Mouse (Mus musculus) G1E-ER4 (cell line): Measurements from ENCODE around the gene Reps2. TPM values are rescaled to one million over a fixed set of nuclear protein-coding genes. Genes with fewer than 3 reads are reported as not detected.

Experiments used
- GATA1 ChIP-seq: IDR thresholded peaks from one replicate; pipeline ENCODE4 v1.8.0; 2012; ENCODE audit warnings: low read length, inconsistent platforms
- polyA plus RNA-seq: library from polyadenylated mRNA; stranded (reverse); fragments of >175 nt; gene quantifications from 2 replicates; pipeline ENCODE4 v1.2.3, GENCODE M21; 2012

Gene Reps2
- polyA plus RNA-seq = 0.37 and 0.38 TPM in 2 replicates

- TF ChIP-seq GATA1 = no peak
Observed at GRCm38 (mm10) chrX:162643091-162643788, at the start of gene Reps2. Gene Reps2, minus strand, starts transcription at chrX:162643649.

GRCm38 (mm10) chrX:162691272-162691671, 47.8 kb upstream of the Reps2 start:
- no peak for TF ChIP-seq GATA1

DNA sequence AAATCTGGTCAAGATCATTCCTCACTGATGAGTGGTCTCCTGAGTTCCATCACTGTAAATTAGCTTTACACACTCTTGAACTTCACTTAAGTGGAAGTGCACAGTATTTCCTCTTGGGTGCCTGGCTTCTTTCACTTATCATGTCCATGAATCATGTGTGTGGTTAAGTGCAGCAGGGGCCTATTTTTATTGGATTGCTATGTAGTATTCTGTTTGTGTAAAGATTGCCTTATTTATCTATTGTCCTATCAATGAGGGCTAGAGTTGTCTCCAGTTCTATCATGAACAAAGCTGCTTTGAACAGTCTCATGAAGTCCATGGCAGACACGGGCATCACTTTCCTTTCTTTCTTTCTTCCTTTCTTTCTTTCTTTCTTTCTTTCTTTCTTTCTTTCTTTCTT, 41.9 kb upstream of the Reps2 start:
- peak; percentile 12 for TF ChIP-seq GATA1

GRCm38 (mm10) chrX:162679506-162679905, 36.1 kb upstream of the Reps2 start:
- TF ChIP-seq GATA1 = no peak

GRCm38 (mm10) chrX:162678820-162679219, 35.4 kb upstream of the Reps2 start:
- TF ChIP-seq GATA1 = peak; percentile 52

- no peak for TF ChIP-seq GATA1
Observed at GRCm38 (mm10) chrX:162666166-162666565, 22.7 kb upstream of the Reps2 start.

DNA sequence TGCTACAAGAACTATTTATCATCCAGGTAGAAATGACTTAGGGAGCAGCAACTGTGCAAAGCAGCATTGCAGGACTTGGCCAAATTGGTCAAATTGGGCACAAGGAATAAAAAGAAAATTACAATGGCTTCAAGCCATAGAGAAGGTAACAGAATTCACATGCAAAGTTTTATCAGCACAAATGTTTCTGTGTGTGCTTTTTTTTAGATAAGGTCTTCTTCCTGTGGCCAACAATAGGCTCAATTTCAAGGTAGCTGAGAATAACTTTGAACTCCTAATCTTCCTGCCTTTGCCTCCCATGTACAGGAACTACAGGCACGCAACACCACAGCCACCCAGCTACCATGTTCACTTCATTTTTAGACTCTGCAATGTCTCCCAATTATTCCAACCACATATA, 16.7 kb upstream of the Reps2 start:
- no peak for TF ChIP-seq GATA1

- TF ChIP-seq GATA1 = no peak
Observed at GRCm38 (mm10) chrX:162653518-162653917, 10.1 kb upstream of the Reps2 start.

- TF ChIP-seq GATA1 = no peak
Observed at GRCm38 (mm10) chrX:162652445-162652844, 9.0 kb upstream of the Reps2 start.

GRCm38 (mm10) chrX:162651125-162651524, 7.7 kb upstream of the Reps2 start:
- TF ChIP-seq GATA1 = no peak

GRCm38 (mm10) chrX:162643789-162644092, 292 bp upstream of the Reps2 start:
- no peak for TF ChIP-seq GATA1

DNA sequence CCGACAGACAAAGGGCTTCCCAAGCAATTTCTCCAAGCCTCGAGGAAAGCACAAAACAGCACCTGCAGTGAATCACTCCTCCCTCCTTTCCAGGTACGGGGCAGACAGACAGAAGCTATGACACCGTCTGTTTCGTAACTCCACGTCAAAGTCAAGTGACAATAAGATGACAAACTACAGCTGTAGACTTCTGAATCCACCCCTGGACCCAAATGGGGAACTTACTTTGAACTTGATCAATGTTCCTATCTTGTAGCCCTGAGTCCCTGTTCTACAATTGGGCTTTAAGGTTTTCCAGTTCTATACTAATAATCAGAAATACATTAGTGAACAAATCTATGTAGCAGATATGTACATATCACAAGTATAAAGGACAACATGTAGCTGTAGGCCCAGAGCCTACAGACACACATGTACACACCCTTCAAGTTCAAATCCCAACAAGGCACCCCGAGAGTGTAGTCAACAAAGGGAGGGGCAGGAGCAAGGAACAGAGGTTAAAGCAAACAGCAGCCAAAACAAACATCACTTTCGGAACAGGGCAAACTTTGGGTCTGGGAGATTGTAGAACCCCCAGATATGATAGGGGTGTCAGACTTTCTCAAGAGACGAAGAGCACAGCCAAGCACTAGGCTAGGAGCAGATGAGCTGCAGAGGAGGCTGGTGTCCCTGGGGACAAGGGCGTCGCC, 903 bp downstream of the Reps2 start:
- TF ChIP-seq GATA1 = no peak

DNA sequence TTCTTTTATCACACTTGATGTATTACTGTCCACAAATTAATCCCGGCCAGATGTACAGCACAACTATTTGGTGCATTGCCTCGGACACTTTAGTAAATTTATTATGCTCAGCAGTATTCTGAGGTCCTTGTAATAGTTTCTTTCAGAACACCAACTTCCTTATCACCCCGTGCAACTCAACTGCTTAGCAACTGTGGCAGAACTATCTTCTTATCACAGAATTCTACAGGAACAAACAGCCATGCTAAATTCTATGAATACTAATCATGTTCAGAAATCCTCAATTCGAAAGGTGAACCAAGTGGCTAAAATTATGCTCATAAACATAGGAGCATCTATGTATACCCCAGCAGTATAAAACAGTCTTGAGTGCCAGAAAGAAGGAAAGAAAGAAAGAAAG, 1.7 kb downstream of the Reps2 start:
- TF ChIP-seq GATA1 = no peak

GRCm38 (mm10) chrX:162635159-162635558, 8.3 kb downstream of the Reps2 start:
- no peak for TF ChIP-seq GATA1

- no peak for TF ChIP-seq GATA1
Observed at GRCm38 (mm10) chrX:162622091-162622437, 21.4 kb downstream of the Reps2 start.

GRCm38 (mm10) chrX:162621194-162622090, 22.0 kb downstream of the Reps2 start:
- no peak for TF ChIP-seq GATA1

DNA sequence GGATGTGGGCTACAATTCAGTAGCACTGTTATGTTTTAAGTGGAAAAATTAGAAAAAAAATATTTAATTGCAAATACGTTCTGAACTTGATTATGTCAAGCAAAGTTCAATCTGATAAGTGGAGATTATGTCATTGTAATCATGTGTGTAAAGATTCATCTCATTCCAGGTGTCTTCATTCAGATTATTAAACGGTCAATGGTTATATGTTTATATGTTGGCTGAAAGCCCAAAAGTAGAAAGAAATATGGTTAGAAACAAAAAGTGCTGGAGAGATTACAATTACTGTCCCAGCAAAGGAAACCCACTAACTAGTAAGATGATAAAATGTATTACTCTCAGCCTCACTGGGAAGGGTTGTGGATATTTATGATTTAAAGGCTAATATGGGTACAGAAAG, 23.7 kb downstream of the Reps2 start:
- TF ChIP-seq GATA1 = no peak

GRCm38 (mm10) chrX:162618547-162618946, 24.9 kb downstream of the Reps2 start:
- TF ChIP-seq GATA1 = no peak
